Mouse (Mus musculus) MEL (cell line): ENCODE data around the gene Pirt.

Experiments
- CTCF ChIP-seq, 3 experiments: IDR thresholded peaks in 2 of 3; conservative IDR thresholded peaks in 1 of 3; 2 replicates each; pipeline ENCODE4 v1.5.1; 2011 to 2012; ENCODE audit warnings: low read length in 3 of 3, low read depth in 2 of 3, mild to moderate bottlenecking in 2 of 3, improper control_type of control experiment in 1 of 3, inconsistent platforms in 1 of 3, mixed read lengths in 1 of 3, moderate library complexity in 1 of 3; ENCODE audit not compliant: control insufficient read depth in 1 of 3, insufficient read depth in 1 of 3, poor library complexity in 1 of 3, severe bottlenecking in 1 of 3
- ELF1 ChIP-seq: IDR thresholded peaks from 2 replicates; pipeline ENCODE4 v1.6.1; 2014; ENCODE audit warnings: low read depth, mild to moderate bottlenecking, inconsistent platforms, low read length, improper control_type of control experiment, moderate library complexity
- EP300 ChIP-seq, 2 experiments: IDR thresholded peaks; 2 replicates each; pipeline ENCODE4 v1.6.1; 2011; ENCODE audit warnings: improper control_type of control experiment in 2 of 2, low read length in 2 of 2, low read depth in 1 of 2, mild to moderate bottlenecking in 1 of 2
- KAT2A ChIP-seq: conservative IDR thresholded peaks from 2 replicates; pipeline ENCODE4 v1.6.1; 2012; ENCODE audit warnings: low read depth, low read length, improper control_type of control experiment, inconsistent platforms
- NELFE ChIP-seq: IDR thresholded peaks from 2 replicates; pipeline ENCODE4 v1.6.1; 2011; ENCODE audit warnings: low read depth, low read length, improper control_type of control experiment
- NRF1 ChIP-seq: IDR thresholded peaks from 2 replicates; pipeline ENCODE4 v1.6.1; 2014; ENCODE audit warnings: low read depth, mild to moderate bottlenecking, inconsistent platforms, low read length, improper control_type of control experiment, moderate library complexity; ENCODE audit not compliant: poor library complexity, insufficient read depth, severe bottlenecking
- POLR2A ChIP-seq, 2 experiments: IDR thresholded peaks; 2 replicates each; pipeline ENCODE4 v1.6.1; 2011 to 2012; ENCODE audit warnings: low read length in 2 of 2, mild to moderate bottlenecking in 2 of 2, control low read depth in 1 of 2, improper control_type of control experiment in 1 of 2, low read depth in 1 of 2, moderate library complexity in 1 of 2; ENCODE audit not compliant: control insufficient read depth in 1 of 2, insufficient read depth in 1 of 2, poor library complexity in 1 of 2
- POLR2AphosphoS5 ChIP-seq: IDR thresholded peaks from 2 replicates; pipeline ENCODE4 v1.6.1; 2012; ENCODE audit warnings: low read depth, borderline replicate concordance, mild to moderate bottlenecking, inconsistent platforms, low read length, moderate library complexity, mixed read lengths
- SIN3A ChIP-seq: IDR thresholded peaks from 2 replicates; pipeline ENCODE4 v1.6.1; 2012; ENCODE audit warnings: low read length, improper control_type of control experiment, inconsistent platforms
- SMC3 ChIP-seq: IDR thresholded peaks from 2 replicates; pipeline ENCODE4 v1.6.1; 2011; ENCODE audit warnings: low read depth, low read length, improper control_type of control experiment
- TAL1 ChIP-seq: IDR thresholded peaks from 2 replicates; pipeline ENCODE4 v1.6.1; 2012; ENCODE audit warnings: mild to moderate bottlenecking, inconsistent platforms, low read length, moderate library complexity, mixed read lengths
- USF2 ChIP-seq, 2 experiments: IDR thresholded peaks; 2 replicates each; pipeline ENCODE4 v1.6.1; 2011 to 2012; ENCODE audit warnings: improper control_type of control experiment in 2 of 2, low read length in 2 of 2, borderline replicate concordance in 1 of 2, inconsistent platforms in 1 of 2, low read depth in 1 of 2, mild to moderate bottlenecking in 1 of 2; ENCODE audit not compliant: insufficient read depth in 1 of 2
- ZC3H11A ChIP-seq: IDR thresholded peaks from 2 replicates; pipeline ENCODE4 v1.6.1; 2012; ENCODE audit warnings: low read depth, mild to moderate bottlenecking, inconsistent platforms, low read length, improper control_type of control experiment

DNA sequence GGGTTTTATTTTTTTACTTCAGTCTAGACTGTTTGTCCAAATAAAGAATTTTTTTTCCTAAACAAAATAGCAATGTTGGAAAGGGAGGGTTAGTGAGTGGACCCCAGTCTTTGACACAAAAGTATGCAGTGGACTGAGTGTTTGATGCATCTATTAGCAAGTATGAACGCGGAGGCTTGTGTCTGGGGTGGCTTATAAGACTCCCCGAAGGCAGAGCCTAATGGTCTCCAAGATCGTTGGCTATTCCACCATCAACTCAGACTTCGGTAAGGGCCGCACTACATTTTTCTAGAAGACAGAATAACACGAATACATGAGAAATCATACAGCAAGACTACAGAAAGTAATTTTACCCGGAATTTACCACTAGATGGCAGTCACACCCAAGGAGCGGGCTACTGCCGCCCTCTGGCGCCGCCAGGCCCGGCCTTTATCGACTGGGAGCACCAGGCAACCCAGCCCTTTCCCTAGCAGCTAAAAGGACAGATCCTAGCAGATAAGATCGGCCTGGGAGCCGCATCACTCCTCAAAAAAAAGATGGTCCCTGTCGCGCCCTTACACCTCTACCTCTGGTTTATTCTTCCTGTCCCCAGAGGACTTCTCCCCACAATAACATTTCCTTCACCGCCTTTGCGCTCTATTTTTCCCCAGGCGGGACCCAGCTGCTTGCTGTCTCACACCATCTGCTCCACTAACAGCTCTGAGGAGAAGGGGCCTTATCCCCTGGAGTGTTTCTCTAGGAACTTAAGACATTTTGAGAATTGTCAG is 6.0 kb upstream of the Pirt start:
- TF ChIP-seq POLR2A (IDR thresholded peaks at IDR 0.05; ENCODE audit: control insufficient read depth in 1 of 2, insufficient read depth in 1 of 2, low read depth in 1 of 2, low read length in 2 of 2, poor library complexity in 1 of 2) (no peak), KAT2A (no peak), ZC3H11A (peak; percentile 73), CTCF (IDR thresholded peaks at IDR 0.05 in 2 of 3, conservative IDR thresholded peaks at IDR 0.05 in 1 of 3; ENCODE audit: control insufficient read depth in 1 of 3, insufficient read depth in 1 of 3, low read depth in 2 of 3, low read length in 3 of 3, poor library complexity in 1 of 3, severe bottlenecking in 1 of 3) (peak; percentile 69 to 100 (median 94)), POLR2AphosphoS5 (no peak), SIN3A (no peak), TAL1 (no peak), EP300 (IDR thresholded peaks at IDR 0.05; ENCODE audit: low read depth in 1 of 2, low read length in 2 of 2) (no peak), NRF1 (no peak), SMC3 (peak; percentile 83), ELF1 (0 out of 2 replicates have a peak, but pooled peaks have one; percentile 16), USF2 (IDR thresholded peaks at IDR 0.05; ENCODE audit: borderline replicate concordance in 1 of 2, insufficient read depth in 1 of 2, low read depth in 1 of 2, low read length in 2 of 2) (no peak), NELFE (no peak)
